Mouse (Mus musculus) heart, adult 2 months (tissue): Measurements from ENCODE around the gene Anp32e. TPM values are rescaled to one million over a fixed set of nuclear protein-coding genes. Genes with fewer than 3 reads are reported as not detected.
"Not testable (repeated sequence)": the region's sequence is repeated elsewhere in the genome, so short reads cannot be mapped to it uniquely, and the experiment has no call there.

Source experiments
- DNase-seq, 2 experiments: peaks; one replicate each; pipeline ENCODE4 v3.0.0; 2021
- H3K27ac ChIP-seq: fragments of 200-600 bp; 2 replicates; pipeline ENCODE4 v1.8.1; 2022
- H3K27me3 ChIP-seq: fragments of 200-500 bp; 2 replicates; pipeline ENCODE4 v1.6.1; 2012; ENCODE audit warnings: mild to moderate bottlenecking, low read length, inconsistent platforms, mixed read lengths; ENCODE audit not compliant: control insufficient read depth, insufficient read depth
- H3K36me3 ChIP-seq: fragments of 200-500 bp; 2 replicates; pipeline ENCODE4 v1.6.1; 2012; ENCODE audit warnings: low read length, inconsistent platforms; ENCODE audit not compliant: control insufficient read depth, insufficient read depth
- H3K4me1 ChIP-seq: fragments of 200-500 bp; 2 replicates; pipeline ENCODE4 v1.6.1; 2011; ENCODE audit warnings: low read length; ENCODE audit not compliant: control insufficient read depth, insufficient read depth
- H3K4me3 ChIP-seq: fragments of 200-600 bp; 2 replicates; pipeline ENCODE4 v1.8.1; 2022
- H3K79me2 ChIP-seq: fragments of 200-500 bp; replicated peaks from 2 replicates; pipeline ENCODE4 v1.6.1; 2012; ENCODE audit warnings: mild to moderate bottlenecking, inconsistent platforms, low read length, moderate library complexity, mixed read lengths; ENCODE audit not compliant: control insufficient read depth, insufficient read depth
- H3K9ac ChIP-seq: fragments of 200-500 bp; 2 replicates; pipeline ENCODE4 v1.6.1; 2012; ENCODE audit warnings: low read depth, mild to moderate bottlenecking, control low read depth, inconsistent platforms, low read length, mixed read lengths
- CTCF ChIP-seq: fragments of 200-600 bp; IDR thresholded peaks from 2 replicates; pipeline ENCODE4 v1.8.1; 2022; ENCODE audit warnings: antibody characterized with exemption, mild to moderate bottlenecking, moderate library complexity
- EP300 ChIP-seq: fragments of 200-500 bp; IDR thresholded peaks from 2 replicates; pipeline ENCODE4 v1.6.1; 2011; ENCODE audit warnings: low read depth, low read length, control low read depth; ENCODE audit not compliant: insufficient read depth
- POLR2A ChIP-seq: fragments of 200-500 bp; IDR thresholded peaks from 2 replicates; pipeline ENCODE4 v1.6.1; 2011; ENCODE audit warnings: mild to moderate bottlenecking, low read depth, low read length, control low read depth; ENCODE audit not compliant: insufficient read depth
- WGBS: fragments of 180-500 bp; shearing (Covaris S2); methylation state at CpG from one replicate; pipeline ENCODE4 v1.1.7; 2018; 5-methylcytosine and 5-hydroxymethylcytosine counted together
- intact Hi-C: fragments of 180-260 bp; cut with DNase I; formaldehyde crosslinking; loops from one replicate; pipeline ENCODE4 v1.15.1; 2025
- polyA plus RNA-seq: library from polyadenylated mRNA; depleted of rRNA; stranded (reverse); fragments of >200 nt; gene quantifications from 2 replicates; pipeline ENCODE4 v1.2.3, GENCODE M21; 2012
- total RNA-seq, 2 experiments: library from RNA; stranded (reverse); gene quantifications; 2 replicates each; pipeline ENCODE4 v1.2.3; 2021

The Anp32e gene
- total and polyA plus RNA-seq, 3 experiments = 15.5 to 90.9 (median 83.0) TPM

DNA sequence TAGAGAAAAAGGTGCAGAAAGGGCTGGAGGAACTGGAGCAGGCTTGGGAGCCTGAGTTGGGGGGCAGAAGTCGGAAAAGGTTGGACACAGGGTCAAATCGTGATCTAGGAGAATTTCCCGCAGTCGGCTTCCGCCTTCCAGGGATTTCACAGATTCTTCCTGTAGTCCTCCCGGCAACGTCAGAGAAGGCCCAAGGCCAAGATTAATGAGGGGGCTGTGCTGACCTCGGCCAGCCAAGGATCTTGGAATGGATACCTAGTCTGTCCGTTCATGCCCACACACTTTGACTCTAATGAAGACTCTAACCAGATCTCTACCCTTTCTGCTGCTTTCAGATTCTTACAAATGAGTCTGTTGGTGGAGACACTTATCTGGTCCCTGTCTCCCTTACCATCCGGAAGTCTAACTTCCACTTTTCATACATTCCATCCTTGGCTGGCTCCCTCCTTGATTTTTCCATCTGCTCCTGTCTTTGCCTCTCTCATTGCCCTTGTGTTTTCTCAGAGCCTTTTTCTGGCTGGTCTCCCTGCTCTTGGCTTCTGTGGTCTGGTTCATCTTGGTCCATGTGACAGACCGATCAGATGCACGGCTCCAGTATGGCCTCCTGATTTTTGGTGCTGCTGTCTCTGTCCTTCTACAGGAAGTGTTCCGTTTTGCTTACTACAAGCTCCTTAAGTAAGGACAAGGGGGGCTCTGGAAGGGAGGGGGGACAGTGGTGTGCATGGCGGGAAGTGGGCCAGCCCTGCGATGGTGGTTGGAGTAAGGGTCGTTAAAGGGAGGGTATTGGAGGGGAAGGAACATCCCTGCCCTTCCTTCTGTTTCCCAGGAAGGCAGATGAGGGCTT, 34.5 kb upstream of the Anp32e start:
- H3K27me3 ChIP-seq = no peaks in the 10 kb centered on the region
- intact Hi-C loops = loop anchor here (5.0 kb wide), 2 partner anchors 58 to 328 kb away; partner anchors contain the start of genes Hist2h2ac and Hist2h2be
- peak; percentile 69 to 72 for DNase-seq
- H3K9ac ChIP-seq = peak overlapping the region; percentile 88
- WGBS = 3% methylated on average over 16 of the region's 16 CpGs
- H3K36me3 ChIP-seq = no peaks in the 10 kb centered on the region
- H3K4me3 ChIP-seq = peak overlapping the region; percentile 68
- H3K27ac ChIP-seq = peak overlapping the region; percentile 88
- TF ChIP-seq POLR2A = peak; percentile 18; the same call in 1 of the 2 replicates
- TF ChIP-seq CTCF = no peak
- TF ChIP-seq EP300 = 0 out of 2 replicates have a peak, but pooled peaks have one; percentile 44
- H3K79me2 ChIP-seq = 0 out of 2 replicates have a peak, but pooled peaks cover 2% of the 10 kb centered on the region
- H3K4me1 ChIP-seq = peaks cover 15% of the 10 kb centered on the region

DNA sequence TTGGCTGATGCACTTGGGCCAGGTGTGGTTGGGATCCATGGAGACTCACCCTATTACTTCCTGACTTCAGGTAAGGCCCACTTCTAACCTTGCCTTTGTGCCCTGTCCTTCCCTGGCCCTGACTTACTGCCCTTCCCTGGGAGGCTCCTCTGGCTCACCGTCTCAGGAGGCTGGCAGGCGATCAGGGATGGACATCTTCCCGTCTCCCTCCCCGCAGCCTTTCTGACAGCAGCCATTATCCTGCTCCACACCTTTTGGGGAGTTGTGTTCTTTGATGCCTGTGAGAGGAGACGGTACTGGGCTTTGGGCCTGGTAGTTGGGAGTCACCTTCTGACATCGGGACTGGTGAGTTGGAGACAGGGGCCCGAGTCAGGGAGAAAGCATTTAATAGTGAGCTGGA, 33.5 kb upstream of the Anp32e start:
- peaks cover 11% of the 10 kb centered on the region for H3K4me1 ChIP-seq
- DNase-seq, intact Hi-C loops, H3K27me3 ChIP-seq, H3K4me3 ChIP-seq, H3K79me2 ChIP-seq, H3K36me3 ChIP-seq, H3K27ac ChIP-seq, H3K9ac ChIP-seq: not testable (repeated sequence)
- WGBS = 73% methylated on average over 7 of the region's 7 CpGs

DNA sequence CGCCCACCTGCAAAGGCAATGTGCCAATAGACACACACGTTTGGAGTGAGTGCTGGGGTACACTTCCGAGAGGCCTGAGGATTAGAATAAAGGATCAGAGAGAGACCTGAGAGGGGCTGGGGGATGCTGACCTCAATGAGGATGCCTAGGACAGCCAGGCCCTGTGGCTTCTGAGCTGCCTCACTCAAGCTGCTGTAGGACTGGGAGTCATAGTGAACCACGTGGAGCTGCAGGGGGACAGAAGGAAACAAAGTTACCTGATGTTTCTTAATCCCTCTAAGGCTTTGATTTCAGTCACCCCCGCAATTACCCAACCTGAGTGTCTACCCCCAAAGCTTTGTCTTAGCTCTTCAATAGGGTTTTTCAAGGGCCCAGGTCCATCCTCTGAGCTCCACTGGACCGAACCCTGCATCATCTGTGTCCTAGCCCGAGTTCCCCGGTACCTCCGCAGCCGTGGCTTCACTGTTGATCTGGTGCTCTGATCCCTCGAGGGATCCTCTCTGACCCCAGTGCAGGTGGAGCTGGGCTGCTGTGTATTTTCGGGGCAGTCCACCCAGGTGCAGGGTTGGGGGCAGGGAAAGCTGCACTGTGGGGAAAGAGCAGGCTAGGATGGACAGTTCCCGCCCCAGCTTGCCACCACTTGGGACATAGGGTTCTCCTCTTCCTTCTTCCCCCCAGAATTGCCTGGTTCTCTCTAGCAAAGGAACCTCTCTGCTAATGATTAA, 29.1 kb upstream of the Anp32e start:
- intact Hi-C loops = no loop called here
- 69% methylated on average over 13 of the region's 13 CpGs for WGBS
- Histone ChIP-seq H3K27me3 (no peaks in the 10 kb centered on the region), H3K79me2 (0 out of 2 replicates have a peak, but pooled peaks cover under 1% of the 10 kb centered on the region), H3K27ac (no peak overlapping the region), H3K9ac (no peak overlapping the region), H3K36me3 (peaks cover 3% of the 10 kb centered on the region; the same call in 1 of the 2 replicates), H3K4me1 (peaks cover 3% of the 10 kb centered on the region), H3K4me3 (no peak overlapping the region)
- DNase-seq = no peak
- TF ChIP-seq POLR2A (peak; percentile 52; the same call in 1 of the 2 replicates), CTCF (no peak)

DNA sequence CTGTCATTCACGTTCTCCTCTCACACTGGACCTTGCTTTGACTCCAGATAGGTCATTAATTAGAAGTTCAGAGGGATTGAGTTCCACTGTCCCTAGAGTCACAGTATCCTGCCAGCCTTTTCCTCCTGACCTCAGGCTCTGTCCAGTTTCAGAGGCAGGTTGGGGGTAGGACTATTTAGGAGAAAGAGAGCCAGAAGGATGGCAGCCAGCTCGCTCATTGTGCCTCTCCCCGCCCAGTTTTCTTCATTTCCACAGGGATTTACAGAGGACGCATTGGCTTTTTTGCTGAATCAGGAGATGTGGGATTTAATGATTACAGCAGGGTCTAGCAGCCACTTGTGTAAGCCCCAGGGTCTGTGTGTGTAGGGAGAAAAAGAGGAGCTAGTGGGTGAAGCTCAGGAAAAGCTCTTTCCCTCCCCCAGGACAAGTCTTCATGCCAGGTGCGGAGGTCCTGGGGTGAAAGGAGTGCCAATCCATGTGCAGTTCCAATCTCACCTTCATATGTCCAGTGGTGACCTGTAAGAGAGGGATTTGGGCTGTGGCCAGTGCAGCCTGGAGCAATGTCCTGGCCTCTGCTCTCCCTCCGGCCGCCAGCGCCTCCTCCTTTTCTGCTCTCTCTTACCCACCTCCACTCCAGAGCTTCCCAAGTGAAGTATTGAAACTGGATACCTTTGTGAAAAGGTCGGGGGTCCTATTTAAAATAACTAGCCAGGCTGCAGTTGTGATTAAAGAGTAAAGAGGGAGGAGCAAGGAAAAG, 27.3 kb upstream of the Anp32e start:
- Histone ChIP-seq H3K4me3 (0 out of 2 replicates have a peak overlapping the region, but pooled peaks have one; percentile 0), H3K79me2 (no peaks in the 10 kb centered on the region), H3K27me3 (no peaks in the 10 kb centered on the region), H3K27ac (peak overlapping the region; percentile 91), H3K36me3 (peaks cover 3% of the 10 kb centered on the region; the same call in 1 of the 2 replicates), H3K9ac (peak overlapping the region; percentile 23; the same call in 1 of the 2 replicates), H3K4me1 (peaks cover 1% of the 10 kb centered on the region; the same call in 1 of the 2 replicates)
- WGBS = 40% methylated on average over 9 of the region's 9 CpGs
- TF ChIP-seq EP300 (no peak), CTCF (no peak), POLR2A (no peak; the same call in 1 of the 2 replicates)
- DNase-seq = peak; percentile 38 to 52
- intact Hi-C loops = no loop called here

DNA sequence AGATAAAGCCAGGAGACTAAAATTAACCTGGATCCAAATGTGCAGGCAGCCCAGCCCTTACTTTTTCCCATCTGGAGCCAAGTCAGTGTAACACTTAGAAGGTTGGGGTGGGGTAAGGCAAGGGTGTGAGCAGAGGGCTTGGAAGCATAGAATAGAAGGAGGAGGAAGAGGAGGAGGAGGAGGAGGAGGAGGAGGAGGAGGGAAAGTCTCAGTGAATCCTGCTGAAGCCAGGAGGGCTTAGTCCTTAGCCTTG, 26.7 kb upstream of the Anp32e start:
- H3K27ac ChIP-seq = peak overlapping the region; percentile 91
- TF ChIP-seq EP300 = no peak
- TF ChIP-seq CTCF = no peak
- TF ChIP-seq POLR2A = no peak; the same call in 1 of the 2 replicates
- H3K27me3 ChIP-seq = no peaks in the 10 kb centered on the region
- H3K4me3 ChIP-seq = no peak overlapping the region
- H3K4me1 ChIP-seq = peaks cover 1% of the 10 kb centered on the region; the same call in 1 of the 2 replicates
- DNase-seq = peak in 1 of 2 experiments; percentile 36
- H3K9ac ChIP-seq = peak overlapping the region; percentile 71
- peaks cover 3% of the 10 kb centered on the region; the same call in 1 of the 2 replicates for H3K36me3 ChIP-seq
- H3K79me2 ChIP-seq = no peaks in the 10 kb centered on the region
- intact Hi-C loops = no loop called here
